Mouse (Mus musculus): ENCODE measurements at regions not wholly inside any gene's neighbourhood (a gene's known extent, or its start where the extent isn't known, plus 50 kb on each side); places are given as distances from the start of the nearest gene placed in this dataset.

GRCm38 (mm10) chr4:124057607-124058006 lies 139.8 kb upstream of the 4930535I16Rik start:
- 95% methylated on average over 8 of the region's 8 CpGs for WGBS
- no peak for ATAC-seq (ENCODE audit: low FRiP score, low read depth)
- H3K4me3 ChIP-seq = no peak overlapping the region

GRCm38 (mm10) chr4:124054240-124054760 lies 136.5 kb upstream of the 4930535I16Rik start:
- H3K4me1 ChIP-seq = no peaks in the 10 kb centered on the region; the same call in 1 of the 2 replicates
- H3K36me3 ChIP-seq = no peaks in the 10 kb centered on the region
- H3K27me3 ChIP-seq (replicated peaks) = 0 out of 2 replicates have a peak, but pooled peaks cover 6% of the 10 kb centered on the region
- H3K9ac ChIP-seq = no peak overlapping the region
- H3K4me3 ChIP-seq = no peak overlapping the region
- no peak overlapping the region for H3K27ac ChIP-seq
- 89% methylated on average over 1 of the region's 1 CpGs for WGBS
- H3K4me2 ChIP-seq (replicated peaks) = no peak overlapping the region
- no peaks in the 10 kb centered on the region for H3K9me3 ChIP-seq
- no peak for ATAC-seq (ENCODE audit: low FRiP score, low read depth)

More at GRCm38 (mm10) chr4:124057607-124058006, 139.8 kb upstream of the 4930535I16Rik start:
- H3K27me3 ChIP-seq (replicated peaks) = 0 out of 2 replicates have a peak, but pooled peaks cover 2% of the 10 kb centered on the region
- H3K9me3 ChIP-seq = no peaks in the 10 kb centered on the region
- H3K9ac ChIP-seq = no peak overlapping the region
- no peaks in the 10 kb centered on the region for H3K36me3 ChIP-seq
- H3K27ac ChIP-seq = no peak overlapping the region
- H3K4me1 ChIP-seq = no peaks in the 10 kb centered on the region
- no peak overlapping the region for H3K4me2 ChIP-seq (replicated peaks)

- WGBS = 91% methylated on average over 2 of the region's 2 CpGs
- Histone ChIP-seq H3K36me3 (no peaks in the 10 kb centered on the region), H3K27ac (no peak overlapping the region), H3K9me3 (no peaks in the 10 kb centered on the region), H3K4me1 (peaks cover 7% of the 10 kb centered on the region), H3K27me3 (replicated peaks) (0 out of 2 replicates have a peak, but pooled peaks cover 6% of the 10 kb centered on the region), H3K9ac (no peak overlapping the region), H3K4me2 (replicated peaks) (no peak overlapping the region), H3K4me3 (no peak overlapping the region)
- ATAC-seq (ENCODE audit: low FRiP score, low read depth) = no peak
These were observed 135.7 kb upstream of the 4930535I16Rik start for GRCm38 (mm10) chr4:124053340-124054038.

- no peaks in the 10 kb centered on the region for H3K9me3 ChIP-seq
- H3K9ac ChIP-seq = no peak overlapping the region
- peaks cover 15% of the 10 kb centered on the region for H3K4me1 ChIP-seq
- WGBS = 75% methylated on average over 2 of the region's 2 CpGs
- 0 out of 2 replicates have a peak, but pooled peaks cover 6% of the 10 kb centered on the region for H3K27me3 ChIP-seq (replicated peaks)
- no peak overlapping the region for H3K4me3 ChIP-seq
- H3K4me2 ChIP-seq (replicated peaks) = no peak overlapping the region
- no peak overlapping the region for H3K27ac ChIP-seq
- ATAC-seq (ENCODE audit: low FRiP score, low read depth) = no peak
- no peaks in the 10 kb centered on the region for H3K36me3 ChIP-seq
These were observed 134.6 kb upstream of the 4930535I16Rik start for GRCm38 (mm10) chr4:124052387-124052786.

- 14% methylated on average over 12 of the region's 12 CpGs for WGBS
These were observed 130.6 kb upstream of the 4930535I16Rik start for GRCm38 (mm10) chr4:124048348-124048831.

GRCm38 (mm10) chr4:124047898-124048297 lies 130.1 kb upstream of the 4930535I16Rik start:
- Histone ChIP-seq H3K27ac (peak overlapping the region; percentile 57; the same call in 1 of the 2 replicates), H3K4me1 (peaks cover 15% of the 10 kb centered on the region), H3K4me2 (replicated peaks) (no peak overlapping the region; the same call in 1 of the 2 replicates), H3K27me3 (replicated peaks) (0 out of 2 replicates have a peak, but pooled peaks cover 6% of the 10 kb centered on the region), H3K36me3 (no peaks in the 10 kb centered on the region), H3K9ac (no peak overlapping the region), H3K4me3 (no peak overlapping the region), H3K9me3 (no peaks in the 10 kb centered on the region)
- 40% methylated on average over 3 of the region's 3 CpGs for WGBS
- ATAC-seq (ENCODE audit: low FRiP score, low read depth) = peak; percentile 52

More at GRCm38 (mm10) chr4:124048348-124048831, 130.6 kb upstream of the 4930535I16Rik start:
- no peak overlapping the region for H3K9ac ChIP-seq
- H3K27ac ChIP-seq = peak overlapping the region; percentile 57; the same call in 1 of the 2 replicates
- H3K27me3 ChIP-seq (replicated peaks) = 0 out of 2 replicates have a peak, but pooled peaks cover 6% of the 10 kb centered on the region
- H3K4me3 ChIP-seq = no peak overlapping the region
- no peaks in the 10 kb centered on the region for H3K36me3 ChIP-seq
- peak; percentile 93 for ATAC-seq (ENCODE audit: low FRiP score, low read depth)
- peak overlapping the region; percentile 18; the same call in 1 of the 2 replicates for H3K4me2 ChIP-seq (replicated peaks)
- peaks cover 15% of the 10 kb centered on the region for H3K4me1 ChIP-seq
- H3K9me3 ChIP-seq = no peaks in the 10 kb centered on the region

GRCm38 (mm10) chr4:124036483-124036882 lies 118.7 kb upstream of the 4930535I16Rik start:
- 58% methylated on average over 12 of the region's 12 CpGs for WGBS
- ATAC-seq (ENCODE audit: low FRiP score, low read depth) = no peak
- no peak overlapping the region for H3K27ac ChIP-seq

GRCm38 (mm10) chr4:124035657-124036061 lies 117.8 kb upstream of the 4930535I16Rik start:
- ATAC-seq (ENCODE audit: low FRiP score, low read depth) = peak; percentile 54; the same call in 1 of the 2 replicates
- 0 out of 2 replicates have a peak, but pooled peaks cover 8% of the 10 kb centered on the region for H3K27me3 ChIP-seq (replicated peaks)
- H3K9me3 ChIP-seq = no peaks in the 10 kb centered on the region
- no peak overlapping the region for H3K4me3 ChIP-seq
- no peaks in the 10 kb centered on the region for H3K36me3 ChIP-seq
- WGBS = 3% methylated on average over 10 of the region's 10 CpGs
- H3K27ac ChIP-seq = peak overlapping the region; percentile 77
- 0 out of 2 replicates have a peak overlapping the region, but pooled peaks have one; percentile 7 for H3K9ac ChIP-seq
- peaks cover 27% of the 10 kb centered on the region for H3K4me1 ChIP-seq
- H3K4me2 ChIP-seq (replicated peaks) = peak overlapping the region; percentile 48

More at GRCm38 (mm10) chr4:124036483-124036882, 118.7 kb upstream of the 4930535I16Rik start:
- Histone ChIP-seq H3K9ac (no peak overlapping the region), H3K27me3 (replicated peaks) (0 out of 2 replicates have a peak, but pooled peaks cover 8% of the 10 kb centered on the region), H3K4me3 (no peak overlapping the region), H3K4me1 (peaks cover 27% of the 10 kb centered on the region), H3K4me2 (replicated peaks) (no peak overlapping the region), H3K9me3 (no peaks in the 10 kb centered on the region), H3K36me3 (no peaks in the 10 kb centered on the region)

- 4% methylated on average over 7 of the region's 7 CpGs for WGBS
- Histone ChIP-seq H3K27me3 (replicated peaks) (0 out of 2 replicates have a peak, but pooled peaks cover 8% of the 10 kb centered on the region), H3K4me1 (peaks cover 27% of the 10 kb centered on the region), H3K36me3 (no peaks in the 10 kb centered on the region), H3K27ac (peak overlapping the region; percentile 77), H3K4me2 (replicated peaks) (peak overlapping the region; percentile 48), H3K9ac (0 out of 2 replicates have a peak overlapping the region, but pooled peaks have one; percentile 7), H3K9me3 (no peaks in the 10 kb centered on the region), H3K4me3 (no peak overlapping the region)
- ATAC-seq (ENCODE audit: low FRiP score, low read depth) = peak; percentile 56
These were observed 117.4 kb upstream of the 4930535I16Rik start for GRCm38 (mm10) chr4:124035192-124035591.

GRCm38 (mm10) chr4:124028061-124028460 lies 110.2 kb upstream of the 4930535I16Rik start:
- no peaks in the 10 kb centered on the region for H3K9me3 ChIP-seq
- H3K4me3 ChIP-seq = no peak overlapping the region
- H3K27me3 ChIP-seq (replicated peaks) = no peaks in the 10 kb centered on the region
- H3K27ac ChIP-seq = no peak overlapping the region
- ATAC-seq (ENCODE audit: low FRiP score, low read depth) = no peak
- WGBS = 84% methylated on average over 12 of the region's 12 CpGs
- no peak overlapping the region for H3K4me2 ChIP-seq (replicated peaks)
- no peaks in the 10 kb centered on the region for H3K4me1 ChIP-seq
- no peak overlapping the region for H3K9ac ChIP-seq
- H3K36me3 ChIP-seq = no peaks in the 10 kb centered on the region

GRCm38 (mm10) chr4:124016401-124016800 lies 98.6 kb upstream of the 4930535I16Rik start:
- 72% methylated on average over 3 of the region's 3 CpGs for WGBS
- no peak overlapping the region for H3K27ac ChIP-seq

GRCm38 (mm10) chr4:124015323-124015722 lies 97.5 kb upstream of the 4930535I16Rik start:
- Histone ChIP-seq H3K4me3 (no peak overlapping the region), H3K36me3 (no peaks in the 10 kb centered on the region), H3K4me2 (replicated peaks) (no peak overlapping the region), H3K4me1 (no peaks in the 10 kb centered on the region), H3K9ac (no peak overlapping the region), H3K27ac (no peak overlapping the region), H3K9me3 (no peaks in the 10 kb centered on the region), H3K27me3 (replicated peaks) (no peaks in the 10 kb centered on the region)
- 27% methylated on average over 6 of the region's 6 CpGs for WGBS
- ATAC-seq (ENCODE audit: low FRiP score, low read depth) = no peak

More at GRCm38 (mm10) chr4:124016401-124016800, 98.6 kb upstream of the 4930535I16Rik start:
- no peak for ATAC-seq (ENCODE audit: low FRiP score, low read depth)
- no peak overlapping the region for H3K4me3 ChIP-seq
- H3K4me2 ChIP-seq (replicated peaks) = no peak overlapping the region
- H3K27me3 ChIP-seq (replicated peaks) = no peaks in the 10 kb centered on the region
- no peaks in the 10 kb centered on the region for H3K4me1 ChIP-seq
- H3K9me3 ChIP-seq = no peaks in the 10 kb centered on the region
- H3K9ac ChIP-seq = no peak overlapping the region
- no peaks in the 10 kb centered on the region for H3K36me3 ChIP-seq
